Mouse (Mus musculus): Measurements from ENCODE around the gene Gp1ba. TPM values are rescaled to one million over a fixed set of nuclear protein-coding genes. Genes with fewer than 3 reads are reported as not detected.
A peak's percentile ranks its signal among the peaks of the same experiment; 100 is the strongest.

The Gp1ba gene
- polyA plus RNA-seq, 1 experiment from 2014 or later = 0.10 TPM

DNA sequence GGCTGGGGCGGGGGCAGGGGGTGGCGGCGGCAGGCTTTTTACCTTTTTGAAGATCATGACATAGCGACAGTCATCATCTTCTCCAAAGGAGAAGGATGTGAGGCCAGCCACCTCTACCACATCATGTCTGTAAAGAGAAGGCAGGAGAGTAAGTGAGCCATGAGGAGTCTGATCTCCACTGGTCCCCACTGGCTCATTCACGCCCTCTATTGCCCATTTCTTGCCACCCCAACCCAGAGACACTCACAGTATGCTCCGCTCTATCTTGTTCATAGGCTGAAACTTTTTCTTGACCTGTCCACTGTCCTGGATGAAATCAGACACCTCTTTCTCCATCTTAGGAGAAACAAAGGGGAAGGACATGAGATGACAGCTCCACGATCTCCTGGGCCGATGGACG lies 25.8 kb downstream of the Gp1ba start:
- Histone ChIP-seq H3K27me3 (no peaks in the 10 kb centered on the region), H3K27ac (no peak overlapping the region), H3K36me3 (peaks cover 61% of the 10 kb centered on the region), H3K4me2 (no peak overlapping the region), H3K9ac (no peak overlapping the region), H3K9me3 (no peaks in the 10 kb centered on the region), H3K4me3 (no peak overlapping the region), H3K4me1 (peaks cover 14% of the 10 kb centered on the region)
- WGBS = 92% methylated on average over 9 of the region's 9 CpGs
- ATAC-seq (ENCODE audit: insufficient number of reproducible peaks, insufficient read depth, low FRiP score, low TSS enrichment, low read depth) = no peak

GRCm38 (mm10) chr11:70666687-70667086 lies 27.8 kb downstream of the Gp1ba start:
- Histone ChIP-seq H3K4me2 (no peak overlapping the region), H3K27me3 (no peaks in the 10 kb centered on the region), H3K27ac (no peak overlapping the region), H3K4me3 (no peak overlapping the region), H3K4me1 (peaks cover 30% of the 10 kb centered on the region), H3K9ac (no peak overlapping the region), H3K9me3 (no peaks in the 10 kb centered on the region), H3K36me3 (peaks cover 51% of the 10 kb centered on the region)
- 96% methylated on average over 8 of the region's 8 CpGs for WGBS
- no peak for ATAC-seq (ENCODE audit: insufficient number of reproducible peaks, insufficient read depth, low FRiP score, low TSS enrichment, low read depth)

DNA sequence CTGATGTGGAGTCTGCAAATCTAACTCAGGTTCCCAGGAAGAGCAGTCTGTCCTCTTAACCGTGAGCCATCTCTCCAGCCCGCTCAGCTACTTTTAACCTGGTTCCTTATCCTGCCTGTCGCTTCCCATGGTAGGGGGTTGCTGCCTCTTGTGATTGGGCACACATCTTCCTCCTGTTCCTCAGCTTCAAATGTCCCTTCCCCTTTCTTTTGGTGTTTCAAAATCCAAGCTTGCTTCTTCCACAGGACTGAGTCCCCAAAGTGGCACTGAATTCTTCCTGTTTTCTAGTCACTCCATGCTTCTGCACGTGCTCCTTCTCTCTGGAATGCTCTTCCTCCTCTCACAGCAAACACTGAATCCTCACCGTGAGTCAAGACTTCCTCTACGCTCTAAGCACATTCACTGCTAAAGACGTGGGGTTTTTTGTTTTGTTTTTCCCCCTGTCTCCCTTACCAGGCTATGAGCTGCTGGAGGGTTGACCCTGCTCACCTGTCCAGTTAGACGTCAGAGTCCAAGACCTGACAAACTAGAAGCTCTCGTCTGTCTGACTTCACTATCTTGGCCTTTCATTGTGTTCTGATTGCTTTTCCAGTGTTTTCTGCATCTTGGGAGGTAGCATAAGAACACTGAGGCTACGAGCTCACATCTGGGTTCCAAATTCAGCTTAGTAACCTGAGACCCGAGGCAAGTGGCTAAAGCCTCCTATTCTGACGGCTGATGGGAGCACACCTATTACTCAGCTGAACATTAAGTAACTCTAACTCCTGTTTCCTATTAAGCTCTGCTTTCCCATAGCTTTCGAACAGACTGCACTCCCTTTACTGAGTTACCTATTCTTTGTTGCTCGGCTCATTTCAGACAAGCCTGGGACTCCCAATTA lies 28.6 kb downstream of the Gp1ba start:
- H3K36me3 ChIP-seq = peaks cover 51% of the 10 kb centered on the region
- no peaks in the 10 kb centered on the region for H3K9me3 ChIP-seq
- H3K4me3 ChIP-seq = peak overlapping the region; percentile 69
- peaks cover 31% of the 10 kb centered on the region for H3K4me1 ChIP-seq
- ATAC-seq (ENCODE audit: insufficient number of reproducible peaks, insufficient read depth, low FRiP score, low TSS enrichment, low read depth) = no peak
- peak overlapping the region; percentile 82 for H3K4me2 ChIP-seq
- 45% methylated on average over 14 of the region's 14 CpGs for WGBS
- H3K27me3 ChIP-seq = no peaks in the 10 kb centered on the region
- peak overlapping the region; percentile 98 for H3K27ac ChIP-seq
- H3K9ac ChIP-seq = peak overlapping the region; percentile 63

- Histone ChIP-seq H3K4me2 (peak overlapping the region; percentile 82), H3K9me3 (no peaks in the 10 kb centered on the region), H3K27me3 (no peaks in the 10 kb centered on the region), H3K4me3 (peak overlapping the region; percentile 69), H3K36me3 (peaks cover 47% of the 10 kb centered on the region), H3K4me1 (peaks cover 31% of the 10 kb centered on the region), H3K9ac (peak overlapping the region; percentile 63), H3K27ac (peak overlapping the region; percentile 98)
- ATAC-seq (ENCODE audit: insufficient number of reproducible peaks, insufficient read depth, low FRiP score, low TSS enrichment, low read depth) = peak; percentile 40; the same call in 1 of the 2 replicates
- WGBS = under 1% methylated on average over 15 of the region's 15 CpGs
These were observed 29.4 kb downstream of the Gp1ba start for GRCm38 (mm10) chr11:70668335-70668770.

DNA sequence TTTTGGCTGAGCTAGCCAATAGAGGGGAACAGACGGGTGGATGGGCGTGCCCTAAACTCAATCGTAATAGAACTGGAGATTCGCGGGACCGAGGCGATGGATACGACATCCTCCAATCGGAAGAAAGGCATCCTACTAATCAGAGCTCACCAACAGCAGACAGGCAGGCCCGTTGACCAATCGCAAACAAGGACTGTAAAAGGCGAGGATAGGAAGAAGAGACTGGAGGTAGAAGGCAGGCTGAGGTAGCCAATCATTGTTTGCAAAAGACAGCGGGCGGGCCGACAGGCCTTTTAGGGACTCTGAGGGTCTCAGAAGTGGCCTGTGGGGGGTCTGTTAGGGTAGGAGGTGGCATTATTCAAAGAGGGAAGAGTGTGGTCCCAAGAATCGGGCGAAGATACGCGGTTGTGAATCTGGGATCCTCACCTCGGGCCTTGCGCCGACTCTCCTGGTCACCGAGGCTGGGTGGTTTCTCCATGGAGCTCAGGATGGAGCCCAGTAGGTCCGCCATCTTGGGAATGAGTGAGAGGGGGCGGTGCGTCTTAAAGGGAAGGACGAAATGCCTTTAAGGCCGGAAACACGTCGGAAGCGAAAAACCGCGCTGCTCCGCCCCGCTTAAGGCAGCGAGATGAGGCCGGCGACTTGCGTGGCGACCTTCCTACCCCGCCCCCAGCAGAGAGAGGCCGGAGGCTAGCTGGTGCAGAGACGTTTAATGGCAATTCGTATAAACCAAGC lies 30.0 kb downstream of the Gp1ba start, which contains the start of gene Spag7:
Gene Spag7 (minus strand): TSS at position 646 of the 735 bp plus-strand sequence.
- Histone ChIP-seq H3K9me3 (no peaks in the 10 kb centered on the region), H3K9ac (peak within 1 kb of the TSS; percentile 82), H3K4me2 (peak within 1 kb of the TSS; percentile 82), H3K4me1 (peaks cover 31% of the 10 kb centered on the region), H3K27me3 (no peaks in the 10 kb centered on the region), H3K27ac (peak within 1 kb of the TSS; percentile 98), H3K4me3 (peak within 1 kb of the TSS; percentile 69), H3K36me3 (peaks cover 46% of the 10 kb centered on the region)
- ATAC-seq (ENCODE audit: insufficient number of reproducible peaks, insufficient read depth, low FRiP score, low TSS enrichment, low read depth) = peak; percentile 95
- under 1% methylated on average over 44 of the region's 44 CpGs for WGBS

GRCm38 (mm10) chr11:70669582-70670345 lies 30.8 kb downstream of the Gp1ba start:
- H3K9me3 ChIP-seq = no peaks in the 10 kb centered on the region
- WGBS = under 1% methylated on average over 31 of the region's 31 CpGs

GRCm38 (mm10) chr11:70670483-70670882 lies 31.6 kb downstream of the Gp1ba start:
- no peak for ATAC-seq (ENCODE audit: insufficient number of reproducible peaks, insufficient read depth, low FRiP score, low TSS enrichment, low read depth)
- Histone ChIP-seq H3K27me3 (no peaks in the 10 kb centered on the region), H3K4me2 (peak overlapping the region; percentile 82), H3K9me3 (no peaks in the 10 kb centered on the region), H3K27ac (peak overlapping the region; percentile 98), H3K4me1 (peaks cover 31% of the 10 kb centered on the region), H3K4me3 (peak overlapping the region; percentile 69), H3K9ac (peak overlapping the region; percentile 82), H3K36me3 (peaks cover 45% of the 10 kb centered on the region)
- 40% methylated on average over 14 of the region's 14 CpGs for WGBS

More at GRCm38 (mm10) chr11:70669582-70670345, 30.8 kb downstream of the Gp1ba start:
- Histone ChIP-seq H3K9ac (peak overlapping the region; percentile 82), H3K4me2 (peak overlapping the region; percentile 82), H3K4me3 (peak overlapping the region; percentile 69), H3K36me3 (peaks cover 46% of the 10 kb centered on the region), H3K4me1 (peaks cover 31% of the 10 kb centered on the region), H3K27ac (peak overlapping the region; percentile 98), H3K27me3 (no peaks in the 10 kb centered on the region)
- ATAC-seq (ENCODE audit: insufficient number of reproducible peaks, insufficient read depth, low FRiP score, low TSS enrichment, low read depth) = no peak

DNA sequence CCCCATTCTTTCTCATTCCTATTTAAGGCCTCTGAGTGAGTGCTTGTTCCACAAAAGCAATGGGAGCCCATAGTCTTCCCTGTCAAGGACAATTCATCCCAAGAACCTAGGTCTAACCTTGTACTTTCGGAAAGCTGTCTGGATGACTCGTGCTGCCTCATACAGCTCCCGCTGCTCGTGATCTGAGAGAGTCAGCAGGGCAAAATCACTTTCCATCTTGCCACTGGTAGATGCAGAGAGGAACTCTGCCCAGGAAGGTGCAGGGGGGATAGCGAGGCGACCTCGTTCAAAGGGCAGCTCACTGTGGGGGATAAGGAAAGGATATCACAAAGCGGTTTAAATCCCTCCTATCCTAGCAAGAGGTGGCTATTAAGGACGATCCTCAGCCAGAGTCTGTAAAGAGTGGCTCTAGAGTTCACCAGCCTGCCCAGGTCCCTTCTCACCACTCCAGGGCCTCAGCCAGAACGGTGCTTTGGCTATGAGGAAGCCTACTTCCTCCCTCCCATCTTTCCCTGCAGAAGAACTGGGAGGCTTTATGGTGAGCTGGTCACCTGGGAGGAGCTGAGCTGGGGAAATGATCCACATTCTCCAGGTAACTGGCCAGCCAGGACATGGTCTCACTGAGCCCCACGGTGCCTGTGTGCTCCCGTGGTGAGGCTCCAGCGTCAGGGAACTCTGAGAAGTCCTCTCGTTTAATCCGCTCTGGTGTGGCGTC lies 32.6 kb downstream of the Gp1ba start:
- Histone ChIP-seq H3K4me2 (peak overlapping the region; percentile 82; the same call in 1 of the 2 replicates), H3K4me1 (peaks cover 31% of the 10 kb centered on the region), H3K27ac (0 out of 2 replicates have a peak overlapping the region, but pooled peaks have one; percentile 98), H3K36me3 (peaks cover 45% of the 10 kb centered on the region), H3K9ac (peak overlapping the region; percentile 82), H3K9me3 (no peaks in the 10 kb centered on the region), H3K4me3 (0 out of 2 replicates have a peak overlapping the region, but pooled peaks have one; percentile 69), H3K27me3 (no peaks in the 10 kb centered on the region)
- no peak for ATAC-seq (ENCODE audit: insufficient number of reproducible peaks, insufficient read depth, low FRiP score, low TSS enrichment, low read depth)
- 87% methylated on average over 16 of the region's 16 CpGs for WGBS

DNA sequence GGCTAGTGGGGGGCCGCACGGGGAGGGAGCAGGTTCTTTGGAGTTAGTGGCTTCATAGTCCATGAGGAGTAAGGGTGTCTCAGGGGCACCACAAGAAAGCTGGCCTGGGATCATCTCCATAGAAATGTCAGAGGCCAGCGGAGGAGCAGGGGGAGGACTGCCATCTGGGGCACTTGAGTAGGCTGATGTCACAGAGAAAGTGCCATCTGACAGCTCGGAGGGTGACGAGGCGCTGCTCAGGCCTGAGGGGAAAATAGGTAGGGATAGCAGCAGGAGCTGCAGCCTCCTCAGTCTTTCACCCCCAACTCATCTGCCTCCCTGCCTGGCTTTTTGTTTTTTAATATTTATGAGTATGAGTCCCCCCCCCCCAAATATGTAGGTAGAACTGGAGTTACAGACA lies 35.1 kb downstream of the Gp1ba start:
- Histone ChIP-seq H3K4me1 (peaks cover 18% of the 10 kb centered on the region), H3K27ac (no peak overlapping the region), H3K9ac (no peak overlapping the region), H3K36me3 (peaks cover 58% of the 10 kb centered on the region), H3K4me2 (no peak overlapping the region), H3K4me3 (no peak overlapping the region), H3K9me3 (no peaks in the 10 kb centered on the region), H3K27me3 (no peaks in the 10 kb centered on the region)
- 74% methylated on average over 6 of the region's 6 CpGs for WGBS
- ATAC-seq (ENCODE audit: insufficient number of reproducible peaks, insufficient read depth, low FRiP score, low TSS enrichment, low read depth) = no peak

DNA sequence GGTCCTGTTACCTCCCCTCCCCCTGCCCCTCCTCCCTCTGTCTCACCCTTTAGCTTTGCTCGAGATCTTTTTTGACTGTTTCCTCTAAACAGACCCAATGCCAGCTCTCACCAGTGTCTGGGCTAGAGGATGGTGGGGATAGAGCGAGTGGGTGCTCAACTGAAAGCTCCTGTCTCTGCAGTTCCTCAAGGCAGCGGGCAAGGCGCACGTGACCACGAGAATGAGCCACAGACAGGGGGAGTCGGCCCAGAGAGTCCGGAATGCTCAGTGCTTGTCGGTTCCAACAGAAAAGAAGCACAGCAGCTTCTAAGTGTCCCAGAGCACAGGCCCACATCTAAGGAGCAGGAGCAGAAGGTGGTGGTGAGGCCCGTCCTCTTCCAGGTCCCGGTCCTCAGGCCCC lies 35.6 kb downstream of the Gp1ba start:
- WGBS = 66% methylated on average over 11 of the region's 11 CpGs
- no peak overlapping the region for H3K9ac ChIP-seq

More for the DNA sequence above, 35.6 kb downstream of the Gp1ba start:
- no peaks in the 10 kb centered on the region for H3K9me3 ChIP-seq
- H3K4me1 ChIP-seq = peaks cover 18% of the 10 kb centered on the region
- H3K27ac ChIP-seq = no peak overlapping the region
- ATAC-seq (ENCODE audit: insufficient number of reproducible peaks, insufficient read depth, low FRiP score, low TSS enrichment, low read depth) = no peak
- H3K4me2 ChIP-seq = no peak overlapping the region
- peaks cover 62% of the 10 kb centered on the region for H3K36me3 ChIP-seq
- no peaks in the 10 kb centered on the region for H3K27me3 ChIP-seq
- H3K4me3 ChIP-seq = no peak overlapping the region
